Mouse (Mus musculus) liver, postnatal 0 days (tissue): ENCODE results near the gene Cxcl16. TPM values are rescaled to one million over a fixed set of nuclear protein-coding genes. Genes with fewer than 3 reads are reported as not detected.

Experiments
- ATAC-seq: fragments of 200-750 bp; cut with Nextera tagmentation; 2 replicates; pipeline ENCODE4 v1.8.0; 2017; ENCODE audit warnings: mild to moderate bottlenecking, moderate library complexity
- DNase-seq: peaks from one replicate; pipeline ENCODE4 v3.0.0-alpha.2; 2016
- H3K27ac ChIP-seq: fragments of 300-500 bp; sonication (generic); 2 replicates; pipeline ENCODE4 v1.5.1; 2014; ENCODE audit warnings: antibody characterized with exemption, moderate library complexity, mild to moderate bottlenecking, low read depth
- H3K27me3 ChIP-seq: fragments of 300-500 bp; sonication (generic); 2 replicates; pipeline ENCODE4 v1.6.1; 2014; ENCODE audit warnings: low read length, control low read depth, mixed read lengths; ENCODE audit not compliant: insufficient read depth
- H3K36me3 ChIP-seq: fragments of 300-500 bp; sonication (generic); replicated peaks from 2 replicates; pipeline ENCODE4 v1.6.1; 2014; ENCODE audit warnings: mild to moderate bottlenecking, control low read depth, low read length, moderate library complexity, mixed read lengths; ENCODE audit not compliant: insufficient read depth
- H3K4me1 ChIP-seq: fragments of 300-500 bp; sonication (generic); 2 replicates; pipeline ENCODE4 v1.6.1; 2014; ENCODE audit warnings: antibody characterized with exemption, mild to moderate bottlenecking, control low read depth; ENCODE audit not compliant: insufficient read depth
- H3K4me2 ChIP-seq: fragments of 300-500 bp; sonication (generic); 2 replicates; pipeline ENCODE4 v1.6.1; 2014; ENCODE audit warnings: low read depth, mild to moderate bottlenecking, low read length, moderate library complexity, mixed read lengths
- H3K4me3 ChIP-seq: fragments of 300-500 bp; sonication (generic); 2 replicates; pipeline ENCODE4 v1.5.1; 2014; ENCODE audit warnings: low read depth, low read length
- H3K9ac ChIP-seq: fragments of 300-500 bp; sonication (generic); replicated peaks from 2 replicates; pipeline ENCODE4 v1.6.1; 2014; ENCODE audit warnings: mild to moderate bottlenecking, moderate library complexity
- H3K9me3 ChIP-seq: fragments of 300-500 bp; sonication (generic); 2 replicates; pipeline ENCODE4 v1.6.1; 2016; ENCODE audit warnings: mild to moderate bottlenecking, control low read depth, low read length, mixed read lengths
- CTCF ChIP-seq: sonication (generic); IDR thresholded peaks from 2 replicates; pipeline ENCODE4 v1.5.1; 2016; ENCODE audit warnings: antibody characterized with exemption, low read depth
- EP300 ChIP-seq: IDR thresholded peaks from 2 replicates; pipeline ENCODE4 v1.6.1; 2016; ENCODE audit warnings: antibody characterized with exemption, low read depth, mild to moderate bottlenecking
- WGBS: fragments of 180-500 bp; shearing (Covaris S2); extraction: QIAGEN DNeasy Blood & Tissue Kit; methylation state at CpG from one replicate; pipeline ENCODE4 v1.1.7; 2014; ENCODE audit not compliant: insufficient replicate concordance; 5-methylcytosine and 5-hydroxymethylcytosine counted together
- polyA plus RNA-seq: library from polyadenylated mRNA; unstranded; fragments of >200 nt; fragmentation: Nextera tagmentation; extraction: Ambion mirVana; gene quantifications from 2 replicates; pipeline ENCODE4 v1.2.1, GENCODE M21; 2015

The Cxcl16 gene
- polyA plus RNA-seq, 1 experiment from 2014 or later = 9.2 TPM

DNA sequence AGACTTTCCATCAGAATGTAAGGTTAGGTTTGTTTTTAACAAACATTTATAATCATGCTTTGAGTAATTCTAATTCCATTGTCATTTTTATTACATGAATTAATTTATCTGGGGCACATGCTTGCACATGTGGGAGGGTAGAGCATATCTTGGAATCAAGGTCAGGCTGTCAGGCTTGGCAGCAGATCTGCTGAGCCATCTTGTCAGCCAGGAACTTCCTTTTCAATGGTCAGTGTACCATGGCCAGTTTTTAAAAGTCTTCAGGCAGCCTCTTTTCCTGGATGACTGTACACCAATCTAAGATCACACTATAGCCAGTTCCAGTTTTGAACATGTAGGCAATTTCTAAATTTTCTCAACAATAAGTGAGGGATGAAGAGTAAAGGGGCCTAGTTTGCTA is 12.9 kb upstream of the Cxcl16 start:
- Histone ChIP-seq H3K9me3 (no peaks in the 10 kb centered on the region), H3K27me3 (no peaks in the 10 kb centered on the region), H3K36me3 (no peaks in the 10 kb centered on the region), H3K4me1 (no peaks in the 10 kb centered on the region), H3K4me3 (no peak overlapping the region), H3K4me2 (no peak overlapping the region), H3K9ac (no peak overlapping the region), H3K27ac (no peak overlapping the region)
- ATAC-seq (no peak), DNase-seq (no peak)
- no peak for TF ChIP-seq CTCF
- no peak for TF ChIP-seq EP300

DNA sequence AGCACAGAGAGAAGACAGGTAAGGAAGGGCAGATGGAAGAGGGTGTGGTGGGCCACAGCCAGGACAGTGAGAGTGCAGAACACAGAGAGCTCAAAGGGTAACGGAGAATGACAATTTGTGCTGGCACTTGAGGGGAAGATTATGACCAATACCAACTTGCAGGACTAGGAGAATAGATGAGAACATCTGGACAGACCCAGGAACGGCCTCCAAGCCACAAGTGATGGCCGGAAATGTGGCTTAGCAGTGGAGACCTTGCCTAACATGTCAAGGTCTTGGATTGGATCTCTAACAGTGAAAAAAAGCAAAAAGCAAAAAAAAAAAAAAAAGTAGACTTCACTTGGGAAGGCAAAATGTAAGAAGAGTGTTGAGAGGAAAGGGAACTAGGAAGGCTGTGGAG is 10.0 kb upstream of the Cxcl16 start:
- H3K9ac ChIP-seq = no peak overlapping the region
- H3K27me3 ChIP-seq = peaks cover 17% of the 10 kb centered on the region
- no peak overlapping the region for H3K27ac ChIP-seq
- H3K4me3 ChIP-seq = no peak overlapping the region
- ATAC-seq (no peak), DNase-seq (no peak)
- H3K36me3 ChIP-seq = no peaks in the 10 kb centered on the region
- H3K4me1 ChIP-seq = no peaks in the 10 kb centered on the region
- no peaks in the 10 kb centered on the region for H3K9me3 ChIP-seq
- 77% methylated on average over 3 of the region's 3 CpGs for WGBS
- TF ChIP-seq CTCF (no peak), EP300 (no peak)
- H3K4me2 ChIP-seq = no peak overlapping the region

DNA sequence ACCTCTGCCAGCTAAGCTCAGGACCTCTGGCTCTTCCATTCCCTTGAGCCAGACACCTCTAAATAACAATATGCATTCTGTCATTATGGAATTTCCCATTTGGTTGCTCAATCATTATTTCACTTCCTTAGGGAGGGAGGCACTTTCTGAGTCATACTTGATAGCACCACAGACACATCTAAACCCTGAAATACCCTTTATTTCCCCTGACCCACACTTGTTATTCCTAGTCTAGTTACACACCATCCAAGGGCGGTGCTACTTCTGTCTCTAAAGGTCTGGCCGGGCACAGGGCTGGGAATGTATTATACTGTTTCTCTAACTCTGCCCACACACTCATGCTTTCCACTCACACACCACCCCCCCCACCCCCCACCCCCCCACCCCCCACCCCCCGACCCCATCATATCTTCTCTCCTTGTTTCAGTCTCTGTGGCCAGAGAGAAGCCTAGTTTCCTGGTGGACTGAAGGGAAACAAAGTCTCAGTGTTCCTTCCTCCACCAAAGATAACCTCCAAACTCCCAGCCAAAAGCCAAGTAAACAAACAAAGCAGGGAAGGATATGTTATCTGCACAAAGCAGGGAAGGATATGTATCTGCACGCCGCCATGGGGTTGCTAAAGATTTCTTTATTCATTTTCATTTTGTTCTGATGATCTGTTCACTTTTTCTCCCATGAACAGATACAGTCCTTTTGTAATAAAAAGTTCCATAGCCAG is 8.3 kb upstream of the Cxcl16 start:
- H3K27ac ChIP-seq = peak overlapping the region; percentile 66; the same call in 1 of the 2 replicates
- no peak overlapping the region for H3K4me2 ChIP-seq
- H3K27me3 ChIP-seq = peaks cover 24% of the 10 kb centered on the region
- H3K9me3 ChIP-seq = no peaks in the 10 kb centered on the region
- H3K4me1 ChIP-seq = no peaks in the 10 kb centered on the region
- H3K36me3 ChIP-seq = no peaks in the 10 kb centered on the region
- WGBS = 54% methylated on average over 5 of the region's 5 CpGs
- H3K4me3 ChIP-seq = no peak overlapping the region
- DNase-seq (no peak), ATAC-seq (peak; percentile 38; the same call in 1 of the 2 replicates)
- no peak overlapping the region for H3K9ac ChIP-seq
- no peak for TF ChIP-seq EP300
- TF ChIP-seq CTCF = no peak

DNA sequence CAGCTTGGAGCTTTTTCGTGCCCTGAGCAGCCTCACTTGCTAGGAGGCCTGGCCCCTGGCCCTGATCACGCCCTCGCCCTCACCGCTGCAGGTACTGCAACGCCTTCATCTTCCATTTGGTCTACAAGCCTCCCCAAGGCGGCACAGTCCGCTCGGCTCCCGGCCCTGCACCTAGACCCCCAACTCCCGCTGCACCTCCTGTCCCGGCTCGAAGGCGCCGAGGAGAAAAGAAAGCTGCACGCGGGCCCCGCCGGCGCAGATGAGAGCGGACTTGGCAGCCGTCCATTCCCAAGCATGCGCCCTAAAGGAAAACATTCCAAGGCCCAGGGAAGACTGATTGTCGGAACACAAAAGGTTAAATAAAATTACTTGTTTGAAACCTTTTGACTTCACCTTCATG is 6.0 kb upstream of the Cxcl16 start:
- peaks cover 24% of the 10 kb centered on the region for H3K27me3 ChIP-seq
- TF ChIP-seq CTCF = no peak
- no peak for TF ChIP-seq EP300
- 43% methylated on average over 23 of the region's 23 CpGs for WGBS
- H3K4me3 ChIP-seq = peak overlapping the region; percentile 14
- no peak overlapping the region for H3K9ac ChIP-seq
- peak overlapping the region; percentile 46 for H3K4me2 ChIP-seq
- no peak for ATAC-seq
- H3K4me1 ChIP-seq = no peaks in the 10 kb centered on the region
- no peaks in the 10 kb centered on the region for H3K36me3 ChIP-seq
- no peak for DNase-seq
- no peaks in the 10 kb centered on the region for H3K9me3 ChIP-seq
- no peak overlapping the region for H3K27ac ChIP-seq

DNA sequence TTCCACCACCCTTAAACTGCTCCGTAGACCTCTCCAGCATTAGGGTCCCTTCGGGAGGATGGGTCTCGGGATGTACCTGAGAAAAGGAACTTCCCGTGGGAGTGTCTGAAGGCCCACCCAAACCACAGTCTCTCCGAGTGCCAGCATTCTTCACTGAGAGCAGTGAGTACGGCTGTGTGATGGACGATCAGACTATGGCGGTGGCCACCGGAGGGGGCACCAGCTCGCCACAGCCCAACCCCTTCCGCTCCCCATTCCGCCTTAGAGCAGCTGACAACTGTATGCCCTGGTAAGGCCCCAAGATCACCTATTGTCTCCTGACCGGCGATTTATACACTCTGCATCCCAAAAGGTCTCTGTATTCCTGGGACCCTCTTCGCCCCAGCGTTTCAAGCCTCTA is 5.4 kb upstream of the Cxcl16 start:
- no peak for ATAC-seq
- peaks cover 30% of the 10 kb centered on the region for H3K27me3 ChIP-seq
- H3K4me3 ChIP-seq = no peak overlapping the region
- no peaks in the 10 kb centered on the region for H3K36me3 ChIP-seq
- no peak overlapping the region for H3K9ac ChIP-seq
- no peak overlapping the region for H3K27ac ChIP-seq
- DNase-seq = no peak
- TF ChIP-seq CTCF (no peak), EP300 (no peak)
- no peaks in the 10 kb centered on the region for H3K4me1 ChIP-seq
- no peaks in the 10 kb centered on the region for H3K9me3 ChIP-seq
- 31% methylated on average over 16 of the region's 16 CpGs for WGBS
- H3K4me2 ChIP-seq = no peak overlapping the region

DNA sequence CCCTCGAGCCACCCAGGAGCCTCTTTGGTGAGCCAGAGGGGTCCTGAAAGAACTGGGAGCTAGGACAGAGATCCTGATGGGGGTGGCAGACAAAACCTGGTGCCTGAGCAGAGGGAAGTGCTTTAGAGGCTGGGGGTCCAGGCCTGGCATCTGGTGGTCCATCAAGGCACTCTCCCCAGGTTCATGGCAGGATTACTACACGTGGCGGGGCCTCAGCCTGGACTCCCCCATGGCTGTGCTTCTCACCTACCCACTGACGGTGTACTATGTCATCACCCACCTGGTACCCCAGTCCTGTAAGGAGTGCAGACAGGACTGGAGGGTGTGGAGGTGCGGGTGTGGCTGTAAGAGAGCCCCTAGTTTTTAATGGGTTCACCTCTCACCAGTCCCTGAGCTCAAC is 4.2 kb upstream of the Cxcl16 start:
- Histone ChIP-seq H3K4me3 (no peak overlapping the region), H3K36me3 (no peaks in the 10 kb centered on the region), H3K9ac (no peak overlapping the region), H3K27ac (no peak overlapping the region), H3K4me2 (no peak overlapping the region), H3K4me1 (no peaks in the 10 kb centered on the region; the same call in 1 of the 2 replicates), H3K9me3 (no peaks in the 10 kb centered on the region), H3K27me3 (peaks cover 37% of the 10 kb centered on the region)
- TF ChIP-seq CTCF = no peak
- no peak for TF ChIP-seq EP300
- ATAC-seq (no peak), DNase-seq (no peak)
- 81% methylated on average over 5 of the region's 5 CpGs for WGBS
